Mouse (Mus musculus) lung, postnatal 14 days (tissue): ENCODE measurements at regions not wholly inside any gene's neighbourhood (a gene's known extent, or its start where the extent isn't known, plus 50 kb on each side); places are given as distances from the start of the nearest gene placed in this dataset.
"Not testable (repeated sequence)": the region's sequence is repeated elsewhere in the genome, so short reads cannot be mapped to it uniquely, and the experiment has no call there.

Experiments used
- DNase-seq: peaks from one replicate; pipeline ENCODE4 v3.0.0; 2021

- DNase-seq = no peak
These were observed 347.6 kb upstream of the Tbc1d2b start for GRCm38 (mm10) chr9:90618154-90618553.

GRCm38 (mm10) chr9:90597894-90598293, 327.3 kb upstream of the Tbc1d2b start:
- DNase-seq = no peak

DNA sequence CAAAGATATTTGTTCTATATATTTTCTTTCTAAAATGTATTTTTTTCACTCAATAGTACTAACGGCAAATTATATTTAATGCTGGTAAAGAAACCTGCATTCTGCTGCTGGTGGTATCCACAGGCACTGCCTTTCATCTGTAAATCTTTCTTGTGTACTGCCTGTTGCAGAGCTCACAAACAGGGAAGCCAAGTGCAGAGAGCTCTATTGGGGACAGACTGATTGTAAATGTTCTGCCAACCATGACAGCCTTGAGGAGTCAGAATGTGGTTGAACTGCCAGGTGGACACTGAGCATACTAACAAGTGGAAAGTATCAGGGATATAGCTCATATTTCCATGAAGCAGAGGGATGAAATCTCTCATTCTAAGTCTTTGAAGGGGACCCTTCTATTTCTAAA, 286.1 kb upstream of the Tbc1d2b start:
- no peak for DNase-seq

DNA sequence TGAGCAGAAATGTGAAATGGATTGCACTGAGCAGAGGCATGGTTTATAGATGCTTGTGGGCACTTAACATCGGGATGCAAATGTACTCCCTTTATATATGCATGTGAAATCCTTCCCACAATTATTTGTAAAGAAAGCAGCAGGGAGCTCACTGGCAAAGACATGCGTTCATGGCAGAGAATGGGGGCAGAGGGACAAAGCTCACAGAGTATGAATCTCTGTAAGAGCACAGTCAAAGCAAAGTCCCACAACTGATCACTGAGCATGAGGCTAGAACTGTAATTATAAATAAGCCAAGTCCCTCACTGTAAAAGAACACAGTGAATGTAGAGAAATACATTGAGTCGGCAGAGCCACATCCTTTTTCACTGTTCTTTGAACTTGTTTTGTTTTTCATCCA, 285.6 kb upstream of the Tbc1d2b start:
- DNase-seq = no peak

DNA sequence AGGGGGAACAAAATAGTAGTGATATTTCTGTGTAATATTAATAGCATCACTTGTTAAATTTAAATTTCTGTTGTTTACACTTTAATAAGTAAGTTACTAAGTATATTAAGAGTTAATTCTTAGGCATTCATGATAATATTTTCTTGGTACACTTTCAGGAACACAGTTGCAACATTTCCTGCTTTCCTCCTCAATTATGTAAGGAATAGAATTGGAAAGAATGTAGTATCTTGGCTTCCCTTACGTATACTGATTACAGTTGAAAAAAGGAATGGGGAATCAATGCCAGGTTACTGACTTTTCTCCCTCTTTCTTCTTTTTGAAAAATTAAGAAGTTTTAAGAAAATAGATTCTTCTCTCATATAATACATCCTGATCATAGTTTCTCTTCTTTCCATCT, 277.3 kb upstream of the Tbc1d2b start:
- no peak for DNase-seq

GRCm38 (mm10) chr9:90546720-90547119, 276.1 kb upstream of the Tbc1d2b start:
- no peak for DNase-seq

DNA sequence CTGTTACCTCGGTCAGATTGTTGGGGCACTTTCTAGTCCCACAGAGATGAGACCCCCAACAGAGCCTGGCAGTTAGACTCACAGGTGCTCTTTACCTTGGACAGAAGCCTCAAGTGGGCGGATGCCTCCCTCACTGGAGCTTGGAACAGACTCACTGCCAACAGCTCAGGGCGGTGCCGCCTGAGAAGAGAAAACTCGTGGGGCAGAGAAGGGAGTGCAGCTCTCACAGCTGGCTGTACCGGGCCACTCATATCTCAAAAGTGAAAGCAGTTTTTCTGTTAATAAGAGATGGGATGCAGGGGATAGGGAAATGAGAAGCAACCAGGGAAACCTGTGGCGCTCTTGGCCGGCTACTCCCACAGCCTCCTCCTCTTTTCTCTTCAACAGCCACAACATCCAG, 267.1 kb upstream of the Tbc1d2b start:
- DNase-seq = not testable (repeated sequence)

DNA sequence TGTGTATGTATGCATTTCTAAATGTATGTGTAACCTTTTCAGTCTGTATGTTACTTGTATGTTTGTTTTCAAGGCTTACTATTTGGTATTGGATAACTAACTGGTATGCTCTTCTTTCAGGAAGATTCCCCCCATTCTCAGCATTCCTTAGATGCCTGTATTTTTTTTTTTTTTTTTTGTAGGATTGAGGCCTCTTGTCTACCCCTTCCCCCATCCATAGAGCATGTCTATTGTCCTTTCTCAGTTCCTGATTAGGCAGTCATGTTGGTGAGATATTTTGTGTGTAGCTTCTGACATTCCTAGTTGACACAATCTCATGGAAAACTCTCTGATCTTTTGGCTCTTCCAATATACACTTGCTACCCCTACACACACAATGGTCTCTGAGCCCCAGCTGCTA, 262.8 kb upstream of the Tbc1d2b start:
- DNase-seq = no peak

GRCm38 (mm10) chr9:90521186-90521585, 250.6 kb upstream of the Tbc1d2b start:
- DNase-seq = no peak

DNA sequence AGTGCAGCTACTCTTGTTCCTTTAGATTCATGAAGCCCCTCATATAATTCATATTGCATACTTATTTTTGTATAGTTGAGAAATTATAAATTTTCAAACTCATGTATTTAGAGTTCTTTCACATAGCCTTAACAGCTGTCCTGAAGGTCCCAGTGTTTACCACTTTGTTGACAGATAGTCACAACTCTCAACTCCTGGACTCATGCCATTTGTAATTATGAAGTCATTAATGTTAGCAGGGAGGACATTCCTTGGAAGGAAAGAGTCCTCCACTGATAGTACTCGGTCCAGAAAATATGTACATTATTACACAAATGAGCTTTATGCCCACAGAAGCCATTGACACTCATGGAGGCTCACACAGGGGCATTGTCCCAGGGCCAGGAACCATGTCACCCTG, 224.3 kb upstream of the Tbc1d2b start:
- DNase-seq = no peak

GRCm38 (mm10) chr9:90490561-90491152, 220.1 kb upstream of the Tbc1d2b start:
- no peak for DNase-seq

- DNase-seq = no peak
These were observed 180.0 kb upstream of the Tbc1d2b start for GRCm38 (mm10) chr9:90450579-90450978.

- DNase-seq = peak; percentile 15
These were observed 176.4 kb upstream of the Tbc1d2b start for GRCm38 (mm10) chr9:90446957-90447356.

- no peak for DNase-seq
These were observed 164.3 kb upstream of the Tbc1d2b start for GRCm38 (mm10) chr9:90434902-90435301.

DNA sequence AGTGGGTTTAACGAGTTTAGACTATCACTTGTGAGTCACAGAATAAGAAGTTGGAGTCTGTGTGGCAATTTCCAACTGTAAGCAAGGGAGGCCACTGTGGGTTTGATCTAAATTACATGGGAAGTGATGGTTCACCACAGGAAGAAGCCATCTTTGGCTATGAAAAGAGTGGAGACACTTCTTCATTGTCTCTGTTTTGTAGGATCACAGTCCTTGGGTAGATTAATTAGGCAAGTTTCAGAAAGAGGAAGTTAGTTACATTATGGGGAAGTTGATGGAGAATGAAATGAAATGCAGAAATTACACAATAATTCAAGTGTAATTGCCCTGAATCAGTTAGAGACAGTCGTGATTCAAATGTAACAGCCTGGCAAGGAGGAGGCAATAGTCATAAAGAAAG, 160.3 kb upstream of the Tbc1d2b start:
- no peak for DNase-seq

- DNase-seq = no peak
These were observed 151.1 kb upstream of the Tbc1d2b start for GRCm38 (mm10) chr9:90421662-90422061.

DNA sequence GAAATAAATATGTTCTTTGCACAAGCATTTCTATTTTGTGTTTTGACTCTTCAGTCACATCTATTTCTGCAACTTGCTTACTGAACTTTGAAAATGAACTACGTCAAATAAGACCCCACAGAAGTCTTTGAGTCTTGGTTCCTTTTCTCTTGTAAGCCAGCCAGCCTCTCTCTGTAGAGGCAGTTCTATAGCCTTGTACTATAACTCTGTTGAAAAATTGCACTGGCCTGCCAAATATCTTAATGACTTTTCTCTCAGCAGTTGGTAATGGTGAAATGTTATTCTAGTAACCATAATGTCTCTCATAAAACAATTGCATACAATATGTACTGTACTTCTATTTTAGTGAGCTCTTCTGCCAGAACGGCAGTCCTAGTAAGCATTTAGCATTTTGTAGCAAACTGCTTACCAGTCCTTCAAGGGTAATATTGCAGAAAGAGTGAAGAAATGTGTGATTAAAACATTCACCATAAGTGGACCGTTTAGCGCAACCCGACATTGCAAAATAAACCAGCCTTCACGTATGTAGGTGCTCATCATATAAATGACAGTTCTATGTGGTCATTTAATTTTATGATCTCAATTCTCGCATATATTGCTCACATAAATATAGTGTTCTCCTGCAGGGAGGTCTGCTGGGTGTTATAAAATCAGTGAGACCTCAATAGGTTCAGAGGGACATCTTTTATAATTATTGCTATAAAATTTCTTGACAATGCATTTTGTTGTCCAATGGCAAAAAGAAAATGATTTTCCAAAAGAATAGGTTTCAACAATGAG, 149.3 kb upstream of the Tbc1d2b start:
- DNase-seq = no peak

DNA sequence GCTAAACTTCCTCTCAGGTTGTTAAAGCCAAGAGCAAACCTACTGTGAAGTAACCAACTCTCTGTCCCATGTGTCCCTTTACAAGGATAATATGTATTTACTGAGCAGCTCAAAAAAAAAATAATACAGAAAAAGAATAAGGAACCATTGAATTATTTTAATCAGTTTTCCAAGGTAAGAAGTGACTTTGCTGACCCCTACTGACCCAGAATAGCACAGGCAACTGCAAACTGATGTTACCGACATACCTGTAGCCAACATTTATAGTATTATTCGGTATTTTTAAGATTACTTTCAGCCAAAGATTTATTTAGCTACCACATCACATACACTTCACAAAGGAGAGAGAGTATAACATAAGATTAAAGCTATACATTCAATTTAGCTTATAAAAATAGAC, 138.2 kb upstream of the Tbc1d2b start:
- no peak for DNase-seq

GRCm38 (mm10) chr9:90407573-90407972, 137.0 kb upstream of the Tbc1d2b start:
- no peak for DNase-seq

- DNase-seq = no peak
These were observed 117.8 kb upstream of the Tbc1d2b start for GRCm38 (mm10) chr9:90388401-90388800.

GRCm38 (mm10) chr9:90385047-90385446, 114.4 kb upstream of the Tbc1d2b start:
- DNase-seq = no peak

- no peak for DNase-seq
These were observed 109.5 kb upstream of the Tbc1d2b start for GRCm38 (mm10) chr9:90380099-90380498.

GRCm38 (mm10) chr9:90369568-90369967, 99.0 kb upstream of the Tbc1d2b start:
- no peak for DNase-seq

DNA sequence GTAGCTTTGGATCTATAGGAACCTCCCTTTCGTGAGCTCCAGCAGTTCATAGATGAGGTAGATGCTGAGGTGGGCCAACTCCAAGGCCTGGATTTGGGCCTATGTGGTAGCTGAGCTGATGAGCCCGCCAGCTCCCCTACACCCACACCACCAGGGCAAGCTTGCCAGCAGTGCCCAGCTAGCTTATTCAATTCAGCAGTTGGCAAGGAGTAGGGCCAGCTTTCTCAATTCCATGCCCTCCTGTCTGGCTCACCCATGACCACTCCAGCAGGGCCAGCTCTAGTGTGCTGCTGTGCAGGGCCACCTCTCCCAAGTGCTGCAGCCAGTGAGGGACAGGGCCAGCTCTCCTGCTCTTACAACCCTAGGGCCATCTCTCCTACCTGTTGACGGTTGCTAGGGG, 97.1 kb upstream of the Tbc1d2b start:
- DNase-seq = no peak

DNA sequence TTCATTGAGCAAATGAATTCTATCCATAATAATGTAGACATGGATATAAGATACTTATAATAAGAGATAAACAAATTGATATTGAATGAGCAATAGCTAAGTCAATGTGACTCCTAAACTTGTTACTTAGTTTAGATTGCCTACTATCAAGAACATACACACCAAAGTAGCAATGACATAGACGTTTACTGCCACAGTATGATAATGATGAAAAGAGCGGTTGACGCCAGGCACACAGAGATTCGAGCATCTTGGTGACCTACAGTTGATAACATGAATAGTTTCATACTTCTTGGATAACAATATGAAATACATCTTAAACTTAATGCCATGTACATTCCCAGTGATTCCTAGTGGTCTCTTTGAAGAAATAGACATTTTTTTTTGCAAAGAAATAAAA, 55.9 kb upstream of the Tbc1d2b start:
- DNase-seq = no peak
